In the genomic region with DNA sequence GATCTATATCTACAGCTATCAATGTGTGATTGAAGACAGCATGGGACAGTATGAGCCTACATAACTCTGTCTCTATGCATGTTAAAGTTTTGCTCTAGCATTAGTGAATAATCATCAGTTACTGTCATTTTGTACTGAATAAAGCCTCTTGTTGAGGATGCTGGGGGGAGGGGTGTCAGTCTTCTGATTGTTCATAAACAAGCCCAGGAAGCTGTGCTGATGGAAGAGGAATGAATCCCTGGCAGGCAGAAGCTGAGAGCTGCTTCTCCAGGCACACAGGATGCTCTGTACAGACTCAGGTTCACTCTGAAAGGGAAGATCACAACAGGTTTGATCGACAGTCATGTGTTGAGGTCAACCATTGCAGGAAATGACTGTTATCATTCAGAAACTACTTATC, we compare ENCODE assay signal across 13 mouse cellular contexts.
DNase-seq lines count a peak whose midpoint lies in the region.
"Had no signal": no experiment of that assay in that cellular context is flagged by ENCODE, and none has a peak within 500 bp of the region (broad histone marks: within the 10 kb centered on the region; RNA-seq: fewer than 3 reads in every experiment).

No protein-coding gene starts in this region.

- peak; percentile 52 to 54 for DNase-seq in cerebellum, postnatal 14 days
- DNase-seq in cerebellum, adult 11 months, result no peak
- DNase-seq in kidney, postnatal 14 days, result peak; percentile 16
- no peak for DNase-seq in kidney, adult 11 months
- DNase-seq in lung, postnatal 10 days, result peak; percentile 32
- no peak for DNase-seq in lung, postnatal 4 days
- DNase-seq in testis, postnatal 14 days (ENCODE audit: low spot score), result no peak
- DNase-seq: adrenal gland, postnatal 25 days; gastrocnemius, postnatal 25 days; heart, adult 18-20 months; heart, postnatal 10 days; right cerebral cortex, postnatal 14 days; thymus, postnatal 14 days had no signal

Comparison
In these comparisons a context has a peak if more than half of its experiments do, and no peak if none do; other contexts are left out.
1. DNase-seq: peak in cerebellum, postnatal 14 days (2 of 2), kidney, postnatal 14 days (single experiment) and lung, postnatal 10 days (single experiment); none in cerebellum, adult 11 months (single experiment), kidney, adult 11 months (single experiment), lung, postnatal 4 days (0 of 2) and testis, postnatal 14 days (single experiment).